Mouse (Mus musculus) heart, adult 2 months (tissue): ENCODE measurements at regions not wholly inside any gene's neighbourhood (a gene's known extent, or its start where the extent isn't known, plus 50 kb on each side); places are given as distances from the start of the nearest gene placed in this dataset.
A peak's percentile ranks its signal among the peaks of the same experiment; 100 is the strongest.

Experiments used
- DNase-seq, 2 experiments: peaks; one replicate each; pipeline ENCODE4 v3.0.0; 2021
- H3K27ac ChIP-seq: fragments of 200-600 bp; 2 replicates; pipeline ENCODE4 v1.8.1; 2022
- H3K27me3 ChIP-seq: fragments of 200-500 bp; 2 replicates; pipeline ENCODE4 v1.6.1; 2012; ENCODE audit warnings: mild to moderate bottlenecking, low read length, inconsistent platforms, mixed read lengths; ENCODE audit not compliant: control insufficient read depth, insufficient read depth
- H3K36me3 ChIP-seq: fragments of 200-500 bp; 2 replicates; pipeline ENCODE4 v1.6.1; 2012; ENCODE audit warnings: low read length, inconsistent platforms; ENCODE audit not compliant: control insufficient read depth, insufficient read depth
- H3K4me1 ChIP-seq: fragments of 200-500 bp; 2 replicates; pipeline ENCODE4 v1.6.1; 2011; ENCODE audit warnings: low read length; ENCODE audit not compliant: control insufficient read depth, insufficient read depth
- H3K4me3 ChIP-seq: fragments of 200-600 bp; 2 replicates; pipeline ENCODE4 v1.8.1; 2022
- H3K79me2 ChIP-seq: fragments of 200-500 bp; replicated peaks from 2 replicates; pipeline ENCODE4 v1.6.1; 2012; ENCODE audit warnings: mild to moderate bottlenecking, inconsistent platforms, low read length, moderate library complexity, mixed read lengths; ENCODE audit not compliant: control insufficient read depth, insufficient read depth
- H3K9ac ChIP-seq: fragments of 200-500 bp; 2 replicates; pipeline ENCODE4 v1.6.1; 2012; ENCODE audit warnings: low read depth, mild to moderate bottlenecking, control low read depth, inconsistent platforms, low read length, mixed read lengths
- CTCF ChIP-seq: fragments of 200-600 bp; IDR thresholded peaks from 2 replicates; pipeline ENCODE4 v1.8.1; 2022; ENCODE audit warnings: antibody characterized with exemption, mild to moderate bottlenecking, moderate library complexity
- EP300 ChIP-seq: fragments of 200-500 bp; IDR thresholded peaks from 2 replicates; pipeline ENCODE4 v1.6.1; 2011; ENCODE audit warnings: low read depth, low read length, control low read depth; ENCODE audit not compliant: insufficient read depth
- POLR2A ChIP-seq: fragments of 200-500 bp; IDR thresholded peaks from 2 replicates; pipeline ENCODE4 v1.6.1; 2011; ENCODE audit warnings: mild to moderate bottlenecking, low read depth, low read length, control low read depth; ENCODE audit not compliant: insufficient read depth
- WGBS: fragments of 180-500 bp; shearing (Covaris S2); methylation state at CpG from one replicate; pipeline ENCODE4 v1.1.7; 2018; 5-methylcytosine and 5-hydroxymethylcytosine counted together
- intact Hi-C: fragments of 180-260 bp; cut with DNase I; formaldehyde crosslinking; loops from one replicate; pipeline ENCODE4 v1.15.1; 2025

GRCm38 (mm10) chr14:24081911-24082558 is 67.7 kb upstream of the Kcnma1 start:
- Histone ChIP-seq H3K27ac (no peak overlapping the region), H3K4me1 (no peaks in the 10 kb centered on the region), H3K9ac (no peak overlapping the region), H3K79me2 (no peaks in the 10 kb centered on the region), H3K4me3 (no peak overlapping the region), H3K27me3 (no peaks in the 10 kb centered on the region), H3K36me3 (no peaks in the 10 kb centered on the region)
- intact Hi-C loops: no loop called here
- no peak for DNase-seq
- 37% methylated on average over 11 of the region's 11 CpGs for WGBS
- TF ChIP-seq CTCF (no peak), EP300 (no peak), POLR2A (no peak)

- TF ChIP-seq POLR2A: no peak
- peak; percentile 55 for TF ChIP-seq CTCF
- H3K36me3 ChIP-seq: no peaks in the 10 kb centered on the region
- intact Hi-C loops: no loop called here
- no peak overlapping the region for H3K4me3 ChIP-seq
- no peak for DNase-seq
- WGBS: 59% methylated on average over 4 of the region's 4 CpGs
- H3K27me3 ChIP-seq: no peaks in the 10 kb centered on the region
- no peak overlapping the region for H3K9ac ChIP-seq
- no peak overlapping the region for H3K27ac ChIP-seq
- no peaks in the 10 kb centered on the region for H3K4me1 ChIP-seq
- no peaks in the 10 kb centered on the region for H3K79me2 ChIP-seq
These were observed 54.4 kb upstream of the Kcnma1 start for GRCm38 (mm10) chr14:24068693-24069092.

GRCm38 (mm10) chr14:24067657-24068056 is 53.4 kb upstream of the Kcnma1 start:
- peak; percentile 30 to 41 for DNase-seq
- H3K79me2 ChIP-seq: no peaks in the 10 kb centered on the region
- H3K4me1 ChIP-seq: no peaks in the 10 kb centered on the region
- WGBS: 35% methylated on average over 6 of the region's 6 CpGs
- intact Hi-C loops: loop anchor here (1.0 kb wide), 1 partner anchor 208 kb away; no protein-coding TSS in a partner anchor
- H3K36me3 ChIP-seq: no peaks in the 10 kb centered on the region
- no peaks in the 10 kb centered on the region for H3K27me3 ChIP-seq
- H3K9ac ChIP-seq: no peak overlapping the region
- TF ChIP-seq EP300 (no peak), CTCF (peak; percentile 83), POLR2A (no peak)
- no peak overlapping the region for H3K27ac ChIP-seq
- H3K4me3 ChIP-seq: no peak overlapping the region

DNA sequence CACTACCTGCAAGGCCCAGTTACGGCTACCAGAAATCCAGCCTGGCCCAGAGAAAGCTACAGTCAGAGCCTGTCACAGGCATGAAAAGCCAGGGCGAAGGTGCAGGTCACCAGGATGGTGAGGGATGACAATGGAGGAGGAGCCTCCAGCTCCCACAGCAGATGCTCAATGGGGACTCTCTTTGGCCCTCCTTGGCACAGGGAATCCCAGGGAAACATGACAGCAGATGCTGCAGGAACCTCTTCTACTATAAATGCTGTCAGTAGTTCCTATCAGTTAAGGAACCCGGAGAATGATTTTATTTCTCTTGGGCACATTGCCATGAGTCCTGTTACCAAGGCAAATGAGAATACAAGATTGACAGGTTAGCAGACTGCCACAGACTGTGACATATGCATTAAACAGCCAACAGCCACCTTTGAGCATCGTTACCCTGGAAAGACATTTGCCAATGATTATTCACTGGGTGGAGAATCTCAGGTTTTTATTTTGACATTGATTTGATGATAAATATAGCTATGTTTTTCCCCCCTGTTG is 51.0 kb upstream of the Kcnma1 start:
- no peaks in the 10 kb centered on the region for H3K27me3 ChIP-seq
- H3K9ac ChIP-seq: no peak overlapping the region
- H3K4me3 ChIP-seq: no peak overlapping the region
- H3K27ac ChIP-seq: no peak overlapping the region
- TF ChIP-seq CTCF: no peak
- whole genome bisulfite sequencing: 65% methylated on average over 4 of the region's 4 CpGs
- H3K36me3 ChIP-seq: no peaks in the 10 kb centered on the region
- no peak for DNase-seq
- H3K79me2 ChIP-seq: no peaks in the 10 kb centered on the region
- intact Hi-C loops: no loop called here
- H3K4me1 ChIP-seq: no peaks in the 10 kb centered on the region
